Mouse (Mus musculus) forebrain, embryonic 16.5 days (tissue): ENCODE data around the gene Syne1. TPM values are rescaled to one million over a fixed set of nuclear protein-coding genes. Genes with fewer than 3 reads are reported as not detected.
A peak's percentile ranks its signal among the peaks of the same experiment; 100 is the strongest.

Source experiments
- ATAC-seq: fragments of 200-750 bp; cut with Nextera tagmentation; 2 replicates; pipeline ENCODE4 v1.8.0; 2017; ENCODE audit warnings: mild to moderate bottlenecking, moderate library complexity
- H3K27ac ChIP-seq: fragments of 300-500 bp; sonication (generic); 2 replicates; pipeline ENCODE4 v1.5.1; 2014; ENCODE audit warnings: low read length, control low read depth
- H3K27me3 ChIP-seq: fragments of 300-500 bp; sonication (generic); replicated peaks from 2 replicates; pipeline ENCODE4 v1.6.1; 2014; ENCODE audit warnings: low read length; ENCODE audit not compliant: control insufficient read depth, insufficient read depth
- H3K36me3 ChIP-seq: fragments of 300-500 bp; sonication (generic); 2 replicates; pipeline ENCODE4 v1.6.1; 2014; ENCODE audit not compliant: control insufficient read depth, insufficient read depth
- H3K4me1 ChIP-seq: fragments of 300-500 bp; sonication (generic); replicated peaks from 2 replicates; pipeline ENCODE4 v1.6.1; 2014; ENCODE audit warnings: low read length; ENCODE audit not compliant: control insufficient read depth, insufficient read depth
- H3K4me2 ChIP-seq: fragments of 300-500 bp; sonication (generic); 2 replicates; pipeline ENCODE4 v1.6.1; 2014; ENCODE audit warnings: mild to moderate bottlenecking, low read length, control low read depth
- H3K4me3 ChIP-seq: fragments of 300-500 bp; sonication (generic); replicated peaks from 2 replicates; pipeline ENCODE4 v1.5.1; 2014; ENCODE audit warnings: mild to moderate bottlenecking, low read length, control low read depth
- H3K9ac ChIP-seq: fragments of 300-500 bp; sonication (generic); replicated peaks from 2 replicates; pipeline ENCODE4 v1.6.1; 2014; ENCODE audit warnings: low read depth, low read length, control low read depth
- H3K9me3 ChIP-seq: fragments of 300-500 bp; sonication (generic); 2 replicates; pipeline ENCODE4 v1.6.1; 2016; ENCODE audit warnings: low read length; ENCODE audit not compliant: control insufficient read depth
- WGBS: fragments of 180-500 bp; shearing (Covaris S2); extraction: QIAGEN DNeasy Blood & Tissue Kit; methylation state at CpG from one replicate; pipeline ENCODE4 v1.1.7; 2014; 5-methylcytosine and 5-hydroxymethylcytosine counted together
- polyA plus RNA-seq: library from polyadenylated mRNA; unstranded; fragments of >200 nt; fragmentation: Nextera tagmentation; extraction: Ambion mirVana; gene quantifications from 2 replicates; pipeline ENCODE4 v1.2.1, GENCODE M21; 2015

The Syne1 gene
- polyA plus RNA-seq, 1 experiment from 2014 or later = 7.5 TPM

GRCm38 (mm10) chr10:5309961-5310713 lies 241.1 kb downstream of the Syne1 start:
- Histone ChIP-seq H3K36me3 (no peaks in the 10 kb centered on the region), H3K27me3 (no peaks in the 10 kb centered on the region), H3K9ac (no peak overlapping the region), H3K9me3 (no peaks in the 10 kb centered on the region), H3K4me1 (no peaks in the 10 kb centered on the region), H3K27ac (no peak overlapping the region), H3K4me2 (no peak overlapping the region), H3K4me3 (no peak overlapping the region)
- 16% methylated on average over 4 of the region's 4 CpGs for WGBS
- peak; percentile 86 for ATAC-seq

- H3K4me2 ChIP-seq = no peak overlapping the region
- 44% methylated on average over 10 of the region's 10 CpGs for WGBS
- H3K36me3 ChIP-seq = no peaks in the 10 kb centered on the region
- no peaks in the 10 kb centered on the region for H3K4me1 ChIP-seq
- H3K4me3 ChIP-seq = no peak overlapping the region
- no peaks in the 10 kb centered on the region for H3K27me3 ChIP-seq
- no peak overlapping the region for H3K27ac ChIP-seq
- no peak overlapping the region for H3K9ac ChIP-seq
- no peaks in the 10 kb centered on the region for H3K9me3 ChIP-seq
- ATAC-seq = no peak
Observed at GRCm38 (mm10) chr10:5309398-5309797, 241.9 kb downstream of the Syne1 start.

- Histone ChIP-seq H3K36me3 (no peaks in the 10 kb centered on the region), H3K27ac (no peak overlapping the region), H3K27me3 (no peaks in the 10 kb centered on the region), H3K4me3 (no peak overlapping the region), H3K4me2 (no peak overlapping the region), H3K9me3 (no peaks in the 10 kb centered on the region), H3K9ac (no peak overlapping the region), H3K4me1 (no peaks in the 10 kb centered on the region)
- ATAC-seq = no peak
- WGBS = 57% methylated on average over 6 of the region's 6 CpGs
Observed at GRCm38 (mm10) chr10:5305555-5305954, 245.7 kb downstream of the Syne1 start.

GRCm38 (mm10) chr10:5295291-5295891 lies 255.9 kb downstream of the Syne1 start:
- Histone ChIP-seq H3K9me3 (no peaks in the 10 kb centered on the region), H3K4me1 (peaks cover 6% of the 10 kb centered on the region; the same call in 1 of the 2 replicates), H3K27ac (no peak overlapping the region), H3K36me3 (no peaks in the 10 kb centered on the region), H3K27me3 (no peaks in the 10 kb centered on the region), H3K4me3 (no peak overlapping the region), H3K9ac (no peak overlapping the region), H3K4me2 (no peak overlapping the region)
- 20% methylated on average over 7 of the region's 7 CpGs for WGBS
- peak; percentile 49; the same call in 1 of the 2 replicates for ATAC-seq

- 79% methylated on average over 5 of the region's 5 CpGs for WGBS
- no peak overlapping the region for H3K27ac ChIP-seq
- no peak overlapping the region for H3K4me3 ChIP-seq
- no peaks in the 10 kb centered on the region for H3K27me3 ChIP-seq
- ATAC-seq = no peak; the same call in 1 of the 2 replicates
- H3K36me3 ChIP-seq = no peaks in the 10 kb centered on the region
- H3K4me1 ChIP-seq = no peaks in the 10 kb centered on the region
- no peak overlapping the region for H3K9ac ChIP-seq
- H3K9me3 ChIP-seq = no peaks in the 10 kb centered on the region
- no peak overlapping the region for H3K4me2 ChIP-seq
Observed at GRCm38 (mm10) chr10:5289575-5289909, 261.7 kb downstream of the Syne1 start.

GRCm38 (mm10) chr10:5288716-5289574 lies 262.3 kb downstream of the Syne1 start:
- Histone ChIP-seq H3K4me1 (no peaks in the 10 kb centered on the region), H3K9ac (no peak overlapping the region), H3K27ac (no peak overlapping the region), H3K9me3 (no peaks in the 10 kb centered on the region), H3K27me3 (no peaks in the 10 kb centered on the region), H3K4me3 (no peak overlapping the region), H3K4me2 (no peak overlapping the region), H3K36me3 (no peaks in the 10 kb centered on the region)
- 52% methylated on average over 19 of the region's 19 CpGs for WGBS
- ATAC-seq = peak; percentile 72

- no peak overlapping the region for H3K4me3 ChIP-seq
- 64% methylated on average over 6 of the region's 6 CpGs for WGBS
- no peak overlapping the region for H3K4me2 ChIP-seq
- no peaks in the 10 kb centered on the region for H3K27me3 ChIP-seq
- no peak overlapping the region for H3K27ac ChIP-seq
- H3K36me3 ChIP-seq = no peaks in the 10 kb centered on the region
- H3K4me1 ChIP-seq = no peaks in the 10 kb centered on the region
- H3K9ac ChIP-seq = no peak overlapping the region
- ATAC-seq = no peak
- H3K9me3 ChIP-seq = no peaks in the 10 kb centered on the region
Observed at GRCm38 (mm10) chr10:5288262-5288661, 263.0 kb downstream of the Syne1 start.

GRCm38 (mm10) chr10:5275769-5276168 lies 275.5 kb downstream of the Syne1 start:
- 90% methylated on average over 5 of the region's 5 CpGs for WGBS
- no peaks in the 10 kb centered on the region for H3K4me1 ChIP-seq
- no peak for ATAC-seq

GRCm38 (mm10) chr10:5270641-5271040 lies 280.6 kb downstream of the Syne1 start:
- Histone ChIP-seq H3K9me3 (no peaks in the 10 kb centered on the region), H3K27ac (no peak overlapping the region), H3K36me3 (no peaks in the 10 kb centered on the region), H3K4me3 (no peak overlapping the region), H3K27me3 (no peaks in the 10 kb centered on the region), H3K4me2 (no peak overlapping the region), H3K4me1 (no peaks in the 10 kb centered on the region), H3K9ac (no peak overlapping the region)
- ATAC-seq = no peak
- WGBS = 93% methylated on average over 2 of the region's 2 CpGs

More at GRCm38 (mm10) chr10:5275769-5276168, 275.5 kb downstream of the Syne1 start:
- no peak overlapping the region for H3K27ac ChIP-seq
- H3K27me3 ChIP-seq = no peaks in the 10 kb centered on the region
- H3K36me3 ChIP-seq = no peaks in the 10 kb centered on the region
- H3K4me3 ChIP-seq = no peak overlapping the region
- no peak overlapping the region for H3K4me2 ChIP-seq
- no peaks in the 10 kb centered on the region for H3K9me3 ChIP-seq
- H3K9ac ChIP-seq = no peak overlapping the region
